Mouse (Mus musculus) frontal cortex, adult (tissue): ENCODE measurements around the gene Pdia6.

Experiments
- ATAC-seq: cut with Nextera tagmentation; 2 replicates; pipeline ENCODE4 v1.9.2; 2017; ENCODE audit warnings: mild to moderate bottlenecking, moderate library complexity, mixed read lengths; ENCODE audit not compliant: low TSS enrichment

Gene Pdia6

DNA sequence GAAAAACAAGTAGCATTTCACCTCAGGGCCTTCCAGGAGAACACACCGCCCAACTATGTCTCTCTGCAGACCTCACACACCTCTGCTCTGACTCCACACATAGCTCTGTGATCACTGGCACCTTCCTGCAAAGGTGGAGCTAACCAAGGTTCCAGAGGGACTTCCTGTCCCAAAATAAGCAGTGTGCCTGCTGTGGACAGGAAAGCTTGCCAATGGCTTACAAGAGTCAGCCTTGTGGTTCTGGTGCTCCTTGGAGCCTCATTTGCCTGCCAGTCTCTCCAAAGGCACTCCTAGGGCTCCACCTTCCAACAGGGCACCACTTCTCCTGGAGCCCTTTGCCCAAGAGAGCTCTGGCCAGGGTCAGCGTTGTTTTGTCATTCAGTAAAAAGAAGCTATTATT lies 1.5 kb upstream of the Pdia6 start:
- no peak for ATAC-seq

DNA sequence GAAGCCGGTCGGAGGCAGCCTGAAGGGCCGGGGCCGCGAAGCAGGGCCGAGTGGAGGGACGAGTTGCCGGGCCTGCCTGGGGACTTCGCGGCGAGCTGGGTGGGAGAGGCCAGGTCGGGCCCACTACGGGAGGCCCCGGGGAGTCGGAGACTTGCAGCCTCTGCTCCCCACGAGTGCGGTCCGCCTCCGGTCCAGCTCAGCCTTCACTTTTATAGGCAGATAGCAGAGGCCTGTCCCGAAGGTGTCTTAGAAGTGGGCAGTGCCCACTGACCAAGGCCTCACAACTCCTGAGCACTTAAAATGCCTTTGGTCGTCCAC lies 287 bp downstream of the Pdia6 start:
- peak; percentile 58; the same call in 1 of the 2 replicates for ATAC-seq

DNA sequence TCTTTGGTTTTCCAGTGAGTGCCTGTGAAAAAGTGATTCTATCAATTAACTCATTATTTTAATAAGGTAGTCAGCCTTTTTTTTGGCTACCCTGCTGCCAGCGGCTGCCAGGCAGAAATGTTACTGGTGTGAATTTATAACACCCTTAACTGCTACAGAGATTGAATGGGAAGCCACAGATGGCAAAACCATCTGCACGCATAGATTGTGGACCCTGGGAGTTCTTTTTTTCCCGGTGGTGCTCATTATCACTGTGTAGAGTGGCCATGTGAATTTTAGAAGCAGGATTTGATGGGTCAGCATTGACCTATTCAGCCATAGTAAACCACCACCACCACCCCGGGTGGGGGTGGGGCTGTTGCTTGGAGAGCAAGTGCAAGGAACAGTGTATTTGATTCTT lies 971 bp downstream of the Pdia6 start:
- ATAC-seq = no peak

DNA sequence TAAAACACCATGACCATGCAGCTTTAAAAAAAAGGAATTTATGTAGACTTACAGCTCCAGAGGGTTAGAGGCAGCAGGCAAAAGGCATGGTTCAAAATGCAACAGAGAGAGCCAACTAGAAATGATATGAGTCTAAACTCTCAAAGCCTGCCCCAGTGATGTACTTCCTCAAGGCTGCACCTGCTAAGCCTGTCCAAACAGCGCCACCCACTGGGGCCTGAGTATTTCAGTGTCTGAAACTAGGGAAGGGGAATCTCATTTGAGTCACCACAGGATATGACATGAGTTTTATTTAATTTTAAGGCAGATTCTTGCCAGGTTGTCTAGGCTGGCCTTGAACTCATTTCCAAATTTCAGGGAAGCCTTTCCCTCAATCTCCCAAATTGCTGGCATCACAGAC lies 4.9 kb downstream of the Pdia6 start:
- ATAC-seq = no peak

DNA sequence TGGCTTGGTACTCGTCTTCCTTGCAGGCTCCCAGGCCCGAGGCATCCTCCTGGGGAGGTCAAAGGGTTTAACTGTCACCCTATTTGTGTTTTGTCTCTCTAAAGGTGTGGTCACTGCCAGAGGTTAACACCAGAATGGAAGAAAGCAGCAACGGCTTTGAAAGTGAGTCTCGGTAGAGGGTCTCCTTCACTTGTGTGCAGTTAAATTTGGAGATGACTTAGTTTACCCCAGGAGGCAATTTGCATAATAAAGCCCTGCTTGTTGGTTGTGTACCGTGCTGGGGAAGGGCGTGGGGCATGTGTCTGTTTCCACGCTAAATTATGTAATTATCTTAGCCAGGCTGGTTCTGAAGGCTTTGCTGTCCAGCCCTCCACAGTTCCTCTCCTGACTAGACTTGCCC lies 7.5 kb downstream of the Pdia6 start:
- no peak for ATAC-seq

GRCm38 (mm10) chr12:17288496-17288895 lies 22.2 kb downstream of the Pdia6 start:
- no peak for ATAC-seq

DNA sequence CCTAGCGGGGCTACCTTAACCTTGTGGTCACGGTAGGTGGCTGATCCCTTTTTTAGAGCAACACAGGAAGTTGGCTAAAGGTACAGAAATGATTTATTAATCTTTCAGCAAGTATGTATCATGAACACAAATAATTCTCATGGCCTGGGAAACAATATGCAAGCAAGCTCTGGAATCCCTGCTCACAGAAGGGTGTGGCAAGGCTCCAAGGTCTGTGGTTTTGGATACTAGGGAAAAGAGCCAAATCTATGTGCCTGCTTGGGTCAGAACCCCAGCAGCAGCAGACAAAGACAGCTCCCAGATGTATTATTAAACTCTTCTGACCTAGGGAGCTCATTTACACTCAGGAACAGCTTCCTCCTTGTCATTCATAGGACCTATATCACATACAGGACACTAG lies 22.7 kb downstream of the Pdia6 start:
- no peak for ATAC-seq

- ATAC-seq = no peak
Measured at GRCm38 (mm10) chr12:17289913-17290312, 23.6 kb downstream of the Pdia6 start.

DNA sequence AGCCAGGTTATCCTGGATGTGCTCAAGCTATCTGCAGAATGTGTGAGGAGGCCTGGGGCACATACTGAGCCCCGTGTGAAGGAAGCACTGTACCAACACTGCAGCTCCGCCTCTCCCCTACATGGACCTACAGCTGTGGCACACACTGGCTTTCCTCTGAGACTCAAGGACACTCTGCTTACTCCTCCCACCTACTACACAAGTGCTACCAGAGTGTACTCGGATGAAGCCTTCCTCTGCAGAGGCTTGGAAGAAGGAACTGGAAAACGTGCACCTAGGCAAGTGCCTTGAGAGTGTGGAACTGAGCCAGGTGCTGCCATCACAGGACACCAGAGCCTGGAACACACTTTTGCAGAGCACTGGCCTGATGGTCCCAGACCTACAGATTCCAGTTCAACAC lies 24.2 kb downstream of the Pdia6 start:
- no peak for ATAC-seq

GRCm38 (mm10) chr12:17296899-17297298 lies 30.6 kb downstream of the Pdia6 start:
- ATAC-seq = no peak

GRCm38 (mm10) chr12:17299902-17300301 lies 33.6 kb downstream of the Pdia6 start:
- no peak for ATAC-seq

GRCm38 (mm10) chr12:17305445-17305844 lies 39.1 kb downstream of the Pdia6 start:
- ATAC-seq = no peak

DNA sequence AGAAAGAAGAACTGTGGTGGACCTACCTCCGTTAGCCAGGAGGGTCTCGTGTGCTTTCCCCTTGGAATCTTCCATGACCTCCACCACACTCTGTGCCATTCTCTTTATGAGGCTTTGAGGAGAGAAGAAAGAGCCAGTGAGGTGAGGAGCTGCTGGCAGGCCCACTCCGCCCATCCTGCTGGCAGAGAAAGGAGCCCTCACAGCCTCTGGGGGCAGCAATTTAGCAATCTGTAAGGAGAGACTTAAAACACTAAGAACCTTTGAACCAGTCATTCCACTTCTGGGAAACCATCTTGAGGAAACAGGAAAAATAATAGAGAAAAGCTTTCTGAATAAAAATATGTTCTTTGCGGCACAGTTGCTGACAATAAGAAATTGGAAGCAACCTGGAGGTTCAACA lies 41.9 kb downstream of the Pdia6 start:
- no peak for ATAC-seq

DNA sequence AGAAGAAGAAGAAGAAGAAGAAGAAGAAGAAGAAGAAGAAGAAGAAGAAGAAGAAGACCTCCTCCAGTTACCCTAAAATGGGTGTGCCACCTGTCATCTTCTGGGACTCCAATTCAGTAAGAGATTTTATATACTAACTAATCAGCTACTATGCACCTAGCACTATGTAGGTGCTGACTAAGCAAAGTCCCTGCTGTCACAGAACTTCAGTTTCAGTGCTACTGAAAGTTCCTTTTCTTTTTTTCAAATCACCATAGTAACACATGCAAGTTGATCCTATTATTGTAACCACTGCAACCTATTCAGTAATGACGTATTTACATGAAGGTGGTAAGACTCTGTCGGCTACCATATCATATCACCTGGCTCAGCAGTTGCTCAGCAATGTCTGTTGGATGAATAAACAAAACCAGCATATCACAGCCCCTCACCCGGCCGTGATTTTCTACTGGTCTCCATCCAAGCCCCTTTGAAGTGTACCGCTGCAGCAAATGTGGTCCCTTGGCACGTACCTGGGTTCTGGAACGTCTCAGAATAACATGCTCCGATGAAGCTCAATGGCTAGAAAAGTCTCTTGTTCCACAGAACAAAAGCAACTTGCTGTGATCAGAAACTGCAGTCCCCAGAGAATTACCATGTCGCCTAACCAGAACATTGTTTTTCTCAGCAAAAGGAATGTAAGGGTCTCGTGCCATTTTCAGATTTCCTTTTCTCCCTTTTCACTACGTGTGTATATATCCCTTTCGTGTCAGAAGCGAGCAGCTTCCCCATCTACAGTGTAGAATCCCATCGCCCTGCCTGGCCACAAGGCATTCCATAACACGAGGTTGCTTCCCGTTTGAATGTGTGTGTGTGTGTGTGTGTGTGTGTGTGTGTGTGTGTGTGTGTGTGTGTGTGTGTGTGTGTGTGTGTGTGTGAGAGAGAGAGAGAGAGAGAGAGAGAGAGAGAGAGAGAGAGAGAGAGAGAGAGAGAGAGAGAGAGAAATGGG lies 44.8 kb downstream of the Pdia6 start:
- ATAC-seq = no peak

DNA sequence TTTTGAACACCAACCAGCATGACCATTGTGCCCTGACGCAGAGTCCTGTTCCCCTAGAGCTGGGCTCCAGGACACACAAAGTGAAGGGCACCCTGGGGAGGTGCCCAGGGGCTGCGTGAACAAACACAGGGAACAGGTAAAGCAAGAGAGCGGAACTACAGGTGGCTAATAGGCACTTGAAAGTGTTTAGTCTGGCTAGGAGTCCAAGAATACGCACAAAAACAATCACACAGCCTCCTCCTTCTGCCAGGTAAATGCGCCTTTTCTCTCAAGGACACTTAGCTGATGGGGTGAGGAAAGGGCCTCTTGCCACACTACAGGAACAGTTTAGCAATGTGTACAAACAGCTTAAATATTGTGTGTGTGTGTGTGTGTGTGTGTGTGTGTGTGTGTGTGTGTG lies 49.8 kb downstream of the Pdia6 start:
- ATAC-seq = no peak

DNA sequence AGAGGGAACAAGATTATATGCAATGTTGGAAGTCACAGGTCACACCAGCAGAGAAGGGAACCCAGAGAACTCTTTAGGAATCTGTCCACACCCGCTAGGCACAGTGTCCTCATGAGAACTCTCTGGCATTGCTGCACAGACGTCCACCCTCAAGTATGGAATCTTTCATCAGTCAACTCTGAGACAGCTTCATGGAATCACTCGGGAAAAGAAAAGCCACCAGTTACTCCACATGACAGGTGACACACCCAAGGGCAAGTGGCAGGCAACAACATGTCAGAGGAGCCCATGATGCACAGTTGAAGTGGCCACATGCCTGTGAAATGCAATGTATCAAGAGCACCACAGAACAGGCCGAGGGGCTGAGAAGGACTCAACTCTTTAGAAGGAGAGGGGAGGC lies 51.6 kb downstream of the Pdia6 start:
- ATAC-seq = no peak

GRCm38 (mm10) chr12:17318453-17318852 lies 52.1 kb downstream of the Pdia6 start:
- no peak for ATAC-seq

- peak; percentile 64 for ATAC-seq
Measured at GRCm38 (mm10) chr12:17324549-17325470, 58.5 kb downstream of the Pdia6 start.

GRCm38 (mm10) chr12:17329259-17329658 lies 62.9 kb downstream of the Pdia6 start, which contains the start of gene Atp6v1c2:
TSS of gene Atp6v1c2 (minus strand) at chr12:17329359.
- no peak for ATAC-seq

- no peak for ATAC-seq
Measured at GRCm38 (mm10) chr12:17333459-17333858, 67.1 kb downstream of the Pdia6 start.
